Mouse (Mus musculus): Measurements from ENCODE around the gene Ulk4. TPM values are rescaled to one million over a fixed set of nuclear protein-coding genes. Genes with fewer than 3 reads are reported as not detected.

Ulk4 gene
- polyA plus RNA-seq, 1 experiment = 1.1 TPM

DNA sequence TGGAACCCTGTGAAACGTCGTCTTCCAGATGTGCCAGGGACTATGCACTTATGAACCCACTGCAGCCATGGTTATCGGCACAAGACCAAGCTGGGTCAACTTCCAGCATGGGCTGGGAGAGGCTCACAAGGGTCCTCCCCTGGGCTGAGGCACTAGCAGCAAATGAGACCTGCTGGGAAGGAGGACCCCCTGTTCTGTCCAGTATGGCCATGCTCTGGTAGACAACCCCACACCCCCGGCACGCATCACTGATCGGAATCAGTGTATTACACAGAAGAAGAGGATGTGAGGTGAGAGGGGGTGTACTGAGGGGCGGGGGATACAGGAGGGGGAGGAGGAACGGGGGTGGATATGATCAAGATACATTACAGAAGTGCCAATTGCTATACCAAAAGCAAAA lies 148.1 kb downstream of the Ulk4 start:
- no peak overlapping the region for H3ac ChIP-seq (ENCODE audit: control insufficient read depth, insufficient read length, low read depth)
- no peaks in the 10 kb centered on the region for H3K79me3 ChIP-seq (ENCODE audit: low read depth)
- H3K4me3 ChIP-seq (ENCODE audit: insufficient read depth, poor library complexity, severe bottlenecking) = no peak overlapping the region
- TF ChIP-seq CEBPB (IDR thresholded peaks at IDR 0.05; ENCODE audit: low read depth) = no peak
- no peak for TF ChIP-seq USF1 (IDR thresholded peaks at IDR 0.05; ENCODE audit: low read depth)
- TF ChIP-seq MYOD1 (IDR thresholded peaks at IDR 0.05; ENCODE audit: control insufficient read depth, insufficient read length, low read depth) = no peak
- TF ChIP-seq CTCF (IDR thresholded peaks at IDR 0.05; ENCODE audit: control insufficient read depth, insufficient read depth, insufficient read length) = no peak
- no peak for TF ChIP-seq MAX (IDR thresholded peaks at IDR 0.05)
- TF ChIP-seq FOSL1 (IDR thresholded peaks at IDR 0.05; ENCODE audit: insufficient read depth, low read length, poor library complexity, severe bottlenecking) = no peak
- TF ChIP-seq MYOG (IDR thresholded peaks at IDR 0.05; ENCODE audit: control insufficient read depth, extremely low read depth, insufficient read length) = no peak
- no peaks in the 10 kb centered on the region for H3K27me3 ChIP-seq (ENCODE audit: control insufficient read depth, insufficient read depth, insufficient read length)
- no peaks in the 10 kb centered on the region for H3K79me2 ChIP-seq (ENCODE audit: control insufficient read depth, insufficient read depth)
- H3K36me3 ChIP-seq (ENCODE audit: control insufficient read depth, insufficient read depth) = no peaks in the 10 kb centered on the region

DNA sequence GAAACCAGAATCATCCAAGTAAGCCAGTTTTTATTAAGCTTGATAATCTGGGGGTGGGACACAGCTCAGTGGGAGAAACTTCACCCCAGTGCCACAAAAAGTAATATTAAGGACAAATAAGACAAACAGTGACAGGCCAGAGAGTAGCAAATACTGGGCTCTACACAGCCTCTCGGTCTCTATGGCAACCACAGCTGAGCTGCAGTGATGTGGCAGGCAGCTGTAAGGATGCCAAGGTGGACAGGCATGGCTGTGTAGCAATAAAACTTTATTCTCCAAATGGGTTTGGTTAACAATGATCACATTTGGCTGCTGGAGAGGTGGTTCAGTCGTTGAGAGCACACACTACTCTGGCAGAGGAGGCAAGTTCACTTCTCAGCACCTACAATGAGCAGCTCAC lies 150.0 kb downstream of the Ulk4 start:
- H3K4me3 ChIP-seq (ENCODE audit: insufficient read depth, poor library complexity, severe bottlenecking) = no peak overlapping the region
- no peaks in the 10 kb centered on the region for H3K79me2 ChIP-seq (ENCODE audit: control insufficient read depth, insufficient read depth)
- TF ChIP-seq FOSL1 (IDR thresholded peaks at IDR 0.05; ENCODE audit: insufficient read depth, low read length, poor library complexity, severe bottlenecking) (no peak), MYOG (IDR thresholded peaks at IDR 0.05; ENCODE audit: control insufficient read depth, extremely low read depth, insufficient read length) (no peak), CEBPB (IDR thresholded peaks at IDR 0.05; ENCODE audit: low read depth) (no peak)
- no peak overlapping the region for H3ac ChIP-seq (ENCODE audit: control insufficient read depth, insufficient read length, low read depth)
- H3K79me3 ChIP-seq (ENCODE audit: low read depth) = no peaks in the 10 kb centered on the region
- H3K36me3 ChIP-seq (ENCODE audit: control insufficient read depth, insufficient read depth) = no peaks in the 10 kb centered on the region
- H3K27me3 ChIP-seq (ENCODE audit: control insufficient read depth, insufficient read depth, insufficient read length) = no peaks in the 10 kb centered on the region

GRCm38 (mm10) chr9:121124705-121125104 lies 152.3 kb downstream of the Ulk4 start:
- Histone ChIP-seq H3ac (ENCODE audit: control insufficient read depth, insufficient read length, low read depth) (no peak overlapping the region), H3K36me3 (ENCODE audit: control insufficient read depth, insufficient read depth) (no peaks in the 10 kb centered on the region), H3K27me3 (ENCODE audit: control insufficient read depth, insufficient read depth, insufficient read length) (no peaks in the 10 kb centered on the region), H3K79me2 (ENCODE audit: control insufficient read depth, insufficient read depth) (no peaks in the 10 kb centered on the region), H3K79me3 (ENCODE audit: low read depth) (no peaks in the 10 kb centered on the region), H3K4me3 (ENCODE audit: insufficient read depth, poor library complexity, severe bottlenecking) (no peak overlapping the region)
- no peak for TF ChIP-seq MYOD1 (IDR thresholded peaks at IDR 0.05; ENCODE audit: control insufficient read depth, insufficient read length, low read depth)
- TF ChIP-seq MAX (IDR thresholded peaks at IDR 0.05) = no peak
- no peak for TF ChIP-seq CTCF (IDR thresholded peaks at IDR 0.05; ENCODE audit: control insufficient read depth, insufficient read depth, insufficient read length)
- no peak for TF ChIP-seq MYOG (IDR thresholded peaks at IDR 0.05; ENCODE audit: control insufficient read depth, extremely low read depth, insufficient read length)
- no peak for TF ChIP-seq CEBPB (IDR thresholded peaks at IDR 0.05; ENCODE audit: low read depth)

DNA sequence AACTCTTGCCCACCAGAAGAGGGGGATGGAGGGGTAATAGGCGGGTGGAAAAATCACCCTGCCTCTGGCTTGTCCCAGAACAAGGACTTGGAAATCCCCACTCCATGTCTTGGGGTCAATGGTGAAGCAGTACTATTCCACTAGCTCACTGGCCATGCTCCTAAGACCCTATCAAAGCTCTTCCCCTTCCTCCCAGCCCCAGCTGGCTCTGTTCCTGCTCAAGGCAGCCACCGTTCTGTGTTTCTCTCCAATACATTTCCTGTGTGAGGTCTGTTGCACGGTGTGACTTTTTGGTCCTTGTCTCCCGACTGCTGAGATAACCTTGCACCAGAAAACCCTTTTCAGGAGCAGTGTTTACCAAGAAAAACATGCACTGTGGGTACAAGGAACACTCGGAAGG lies 155.0 kb downstream of the Ulk4 start:
- no peaks in the 10 kb centered on the region for H3K79me3 ChIP-seq (ENCODE audit: low read depth)
- no peaks in the 10 kb centered on the region for H3K79me2 ChIP-seq (ENCODE audit: control insufficient read depth, insufficient read depth)
- H3K4me3 ChIP-seq (ENCODE audit: insufficient read depth, poor library complexity, severe bottlenecking) = no peak overlapping the region
- H3K36me3 ChIP-seq (ENCODE audit: control insufficient read depth, insufficient read depth) = no peaks in the 10 kb centered on the region
- H3ac ChIP-seq (ENCODE audit: control insufficient read depth, insufficient read length, low read depth) = no peak overlapping the region
- H3K27me3 ChIP-seq (ENCODE audit: control insufficient read depth, insufficient read depth, insufficient read length) = no peaks in the 10 kb centered on the region
- TF ChIP-seq MYOG (IDR thresholded peaks at IDR 0.05; ENCODE audit: control insufficient read depth, extremely low read depth, insufficient read length) (no peak), USF1 (IDR thresholded peaks at IDR 0.05; ENCODE audit: low read depth) (no peak), MYOD1 (IDR thresholded peaks at IDR 0.05; ENCODE audit: control insufficient read depth, insufficient read length, low read depth) (no peak), CTCF (IDR thresholded peaks at IDR 0.05; ENCODE audit: control insufficient read depth, insufficient read depth, insufficient read length) (no peak), MAX (IDR thresholded peaks at IDR 0.05) (no peak)

DNA sequence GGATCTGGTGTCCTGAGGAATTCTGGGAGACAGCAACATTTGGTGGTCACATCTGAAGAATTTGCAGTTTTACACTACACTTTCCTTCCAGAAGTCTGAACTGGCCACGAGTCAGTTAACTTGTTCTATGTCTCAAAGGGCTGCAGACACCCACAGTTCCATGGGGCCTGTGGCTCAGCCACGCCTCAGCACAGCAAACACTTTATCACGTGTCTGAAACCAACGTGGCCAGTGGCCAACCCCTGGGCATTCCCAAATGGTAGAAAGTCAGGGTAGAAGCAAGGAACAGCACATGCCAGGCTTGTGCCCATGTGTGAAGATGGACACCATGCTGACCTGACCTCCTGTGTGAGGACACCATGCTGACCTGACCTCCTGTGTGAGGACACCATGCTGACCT lies 159.1 kb downstream of the Ulk4 start:
- H3ac ChIP-seq (ENCODE audit: control insufficient read depth, insufficient read length, low read depth) = no peak overlapping the region
- H3K79me2 ChIP-seq (ENCODE audit: control insufficient read depth, insufficient read depth) = no peaks in the 10 kb centered on the region
- no peaks in the 10 kb centered on the region for H3K36me3 ChIP-seq (ENCODE audit: control insufficient read depth, insufficient read depth)
- no peaks in the 10 kb centered on the region for H3K79me3 ChIP-seq (ENCODE audit: low read depth)
- H3K4me3 ChIP-seq (ENCODE audit: insufficient read depth, poor library complexity, severe bottlenecking) = no peak overlapping the region
- no peaks in the 10 kb centered on the region for H3K27me3 ChIP-seq (ENCODE audit: control insufficient read depth, insufficient read depth, insufficient read length)
- TF ChIP-seq MYOG (IDR thresholded peaks at IDR 0.05; ENCODE audit: control insufficient read depth, extremely low read depth, insufficient read length) (no peak), MYOD1 (IDR thresholded peaks at IDR 0.05; ENCODE audit: control insufficient read depth, insufficient read length, low read depth) (no peak), MAX (IDR thresholded peaks at IDR 0.05) (no peak), USF1 (IDR thresholded peaks at IDR 0.05; ENCODE audit: low read depth) (no peak), FOSL1 (IDR thresholded peaks at IDR 0.05; ENCODE audit: insufficient read depth, low read length, poor library complexity, severe bottlenecking) (no peak), CTCF (IDR thresholded peaks at IDR 0.05; ENCODE audit: control insufficient read depth, insufficient read depth, insufficient read length) (no peak), CEBPB (IDR thresholded peaks at IDR 0.05; ENCODE audit: low read depth) (no peak)

DNA sequence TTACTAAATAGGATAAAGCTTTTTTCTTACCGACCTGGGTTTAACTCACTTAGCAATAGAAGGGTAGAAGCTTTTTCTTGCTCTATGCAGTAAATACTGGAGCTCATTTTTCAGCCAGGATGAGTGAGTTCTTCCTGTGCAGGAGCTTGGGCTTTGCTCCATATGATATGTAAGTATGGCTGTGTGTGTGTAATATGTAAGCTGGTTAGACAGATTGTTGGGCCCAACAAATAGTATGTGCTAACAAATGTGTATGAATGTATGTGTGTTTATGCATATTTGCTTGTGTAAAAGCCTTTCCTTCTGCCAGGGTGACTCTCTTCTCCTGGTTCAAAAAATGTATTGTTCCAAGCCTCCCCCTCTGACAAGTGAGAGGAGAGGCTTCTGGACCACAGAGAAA lies 164.9 kb downstream of the Ulk4 start:
- H3K27me3 ChIP-seq (ENCODE audit: control insufficient read depth, insufficient read depth, insufficient read length) = peaks cover 4% of the 10 kb centered on the region
- no peaks in the 10 kb centered on the region for H3K79me3 ChIP-seq (ENCODE audit: low read depth)
- H3K79me2 ChIP-seq (ENCODE audit: control insufficient read depth, insufficient read depth) = no peaks in the 10 kb centered on the region
- no peak overlapping the region for H3K4me3 ChIP-seq (ENCODE audit: insufficient read depth, poor library complexity, severe bottlenecking)
- TF ChIP-seq CTCF (IDR thresholded peaks at IDR 0.05; ENCODE audit: control insufficient read depth, insufficient read depth, insufficient read length) = no peak
- no peak for TF ChIP-seq FOSL1 (IDR thresholded peaks at IDR 0.05; ENCODE audit: insufficient read depth, low read length, poor library complexity, severe bottlenecking)
- TF ChIP-seq MYOD1 (IDR thresholded peaks at IDR 0.05; ENCODE audit: control insufficient read depth, insufficient read length, low read depth) = no peak
- no peak for TF ChIP-seq MYOG (IDR thresholded peaks at IDR 0.05; ENCODE audit: control insufficient read depth, extremely low read depth, insufficient read length)
- H3ac ChIP-seq (ENCODE audit: control insufficient read depth, insufficient read length, low read depth) = no peak overlapping the region
- no peaks in the 10 kb centered on the region for H3K36me3 ChIP-seq (ENCODE audit: control insufficient read depth, insufficient read depth)

Data from C2C12 (cell line).